Mouse (Mus musculus): ENCODE results near the gene C1galt1. TPM values are rescaled to one million over a fixed set of nuclear protein-coding genes. Genes with fewer than 3 reads are reported as not detected.

C1galt1 gene
- total RNA-seq (2021) = 30.3 and 30.7 TPM in 2 replicates
- long read RNA-seq, experiment 1, full-length matches to known transcripts = 5 of 12 reads
- long read RNA-seq, experiment 1, partial matches to known transcripts = 1 of 12 reads
- long read RNA-seq, experiment 1, other reads (novel, unspliced or antisense) = 6 of 12 reads
- long read RNA-seq, experiment 2, full-length matches to known transcripts = 7 of 9 reads
- long read RNA-seq, experiment 2, partial matches to known transcripts = 1 of 9 reads
- long read RNA-seq, experiment 2, other reads (novel, unspliced or antisense) = 1 of 9 reads

DNA sequence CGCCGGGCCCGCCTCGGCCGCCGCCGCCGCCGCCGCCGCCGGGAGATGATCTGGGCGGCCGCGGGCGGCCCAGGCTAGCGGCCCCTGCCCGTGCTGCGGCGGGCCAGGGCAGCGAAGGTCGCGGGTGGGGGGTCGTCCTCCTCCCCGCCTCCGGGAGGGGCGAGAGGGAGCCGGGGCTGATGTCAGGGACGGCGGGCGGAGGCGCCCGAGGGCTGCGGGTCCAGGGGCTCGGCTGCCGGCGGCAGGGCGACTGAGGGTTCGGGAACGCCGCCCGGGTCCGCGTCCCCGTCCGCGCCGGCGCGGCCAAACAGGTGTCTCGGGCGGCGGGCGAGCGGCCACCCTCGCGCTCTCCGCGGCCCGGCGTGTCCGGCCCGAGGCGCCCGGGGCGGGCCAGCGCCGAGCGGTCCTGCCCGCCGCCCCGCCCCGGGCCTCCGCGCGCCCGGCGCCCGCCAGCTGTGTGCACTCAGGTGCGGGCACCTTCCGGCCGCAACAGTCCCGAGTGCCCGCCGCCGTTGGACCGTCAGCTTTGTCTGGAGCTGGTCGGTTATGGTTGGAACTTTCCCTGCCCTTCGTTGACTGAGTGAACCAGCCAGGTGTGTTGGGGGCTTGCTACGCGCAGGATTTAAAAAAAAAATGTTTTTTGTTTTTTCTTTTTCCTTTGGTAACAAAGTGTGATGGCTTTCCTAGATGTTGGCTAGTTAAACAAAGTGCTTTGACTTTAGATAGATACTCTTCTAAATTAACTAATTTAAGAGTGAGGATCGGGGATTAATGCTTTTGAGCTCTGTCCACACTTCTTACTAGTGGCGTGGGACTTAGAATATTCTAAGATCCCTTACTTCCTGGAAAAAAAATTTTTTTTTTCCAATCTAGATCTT, at the start of gene C1galt1:
Gene C1galt1 (plus strand): TSS at position 41 of the 878 bp plus-strand sequence.
- peak; percentile 71 for DNase-seq

GRCm38 (mm10) chr6:7799969-7800368, 44.7 kb upstream of the C1galt1 start:
- DNase-seq = peak; percentile 51

DNA sequence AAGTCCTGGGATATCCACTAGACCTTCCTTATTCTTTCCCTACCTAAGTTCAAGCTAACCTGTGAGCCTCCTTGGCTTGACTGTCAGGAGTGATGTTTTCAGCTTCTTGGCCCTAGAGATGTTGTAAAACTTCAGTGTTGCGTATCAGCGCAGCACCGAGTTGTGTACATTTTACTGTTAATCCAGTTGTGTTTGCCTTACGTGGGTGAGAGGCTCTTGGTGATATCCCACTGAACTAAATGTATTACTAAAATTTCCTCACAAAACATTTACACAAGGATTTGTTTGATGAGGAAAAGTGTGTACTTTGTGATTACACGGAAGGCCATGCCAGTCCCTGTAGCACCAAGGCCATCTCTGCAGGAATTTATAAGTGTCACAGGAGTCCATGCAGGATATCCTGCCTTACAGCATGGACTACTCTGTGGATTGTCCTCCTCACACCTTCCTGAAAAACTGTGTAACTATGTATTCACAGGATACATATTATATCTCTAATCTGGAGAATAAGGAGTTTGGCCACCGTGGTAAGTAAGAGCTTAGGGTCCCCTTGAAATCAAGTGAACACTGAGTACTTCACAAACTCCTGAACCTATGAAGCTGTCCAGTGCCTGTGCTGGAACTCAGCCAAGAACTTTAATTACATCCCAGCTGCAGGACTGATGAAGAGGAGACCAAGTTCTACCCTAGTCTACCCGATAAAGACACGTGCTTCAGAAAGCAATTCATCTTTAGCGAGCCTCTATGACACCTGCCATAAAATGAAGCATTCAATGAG, 40.7 kb upstream of the C1galt1 start:
- DNase-seq = no peak

DNA sequence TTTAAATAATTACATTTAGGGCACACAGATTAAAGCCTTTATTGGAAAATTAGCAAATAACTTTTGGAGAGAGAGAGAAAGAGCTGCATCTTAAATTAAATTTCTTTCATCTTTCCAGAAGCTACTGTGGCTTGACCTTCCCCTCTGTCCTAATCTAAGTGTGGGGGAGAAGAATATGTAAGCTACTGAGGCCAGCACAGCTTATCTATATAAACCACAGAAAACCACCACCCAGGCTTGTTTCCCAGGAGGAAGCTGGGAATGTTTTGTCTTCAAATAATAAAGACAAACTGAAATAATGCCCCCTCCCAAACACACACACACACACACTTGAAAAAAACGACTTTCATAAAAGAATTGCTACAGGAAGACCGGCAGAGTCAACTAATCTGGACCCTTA, 30.5 kb upstream of the C1galt1 start:
- no peak for DNase-seq

DNA sequence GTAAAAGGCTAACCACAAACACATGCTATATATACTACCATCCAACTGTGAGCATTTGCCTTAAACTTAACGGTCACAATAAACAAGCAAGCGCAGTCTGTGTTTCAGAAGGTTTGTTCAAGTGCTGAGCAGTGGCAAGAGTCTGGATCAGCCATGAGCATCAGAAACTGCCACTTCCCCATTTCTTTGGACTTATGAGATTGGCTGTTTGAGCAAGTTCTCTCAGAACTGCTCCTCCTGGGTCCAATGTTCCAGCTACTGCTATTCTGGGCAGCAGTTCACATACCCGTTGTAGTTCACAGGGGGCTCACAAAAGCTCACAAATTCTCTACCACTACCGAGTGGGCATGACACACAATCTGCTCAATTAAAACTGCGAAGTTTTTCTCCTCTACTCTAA, 28.4 kb upstream of the C1galt1 start:
- no peak for DNase-seq

- no peak for DNase-seq
Measured at GRCm38 (mm10) chr6:7822688-7823087, 22.0 kb upstream of the C1galt1 start.

DNA sequence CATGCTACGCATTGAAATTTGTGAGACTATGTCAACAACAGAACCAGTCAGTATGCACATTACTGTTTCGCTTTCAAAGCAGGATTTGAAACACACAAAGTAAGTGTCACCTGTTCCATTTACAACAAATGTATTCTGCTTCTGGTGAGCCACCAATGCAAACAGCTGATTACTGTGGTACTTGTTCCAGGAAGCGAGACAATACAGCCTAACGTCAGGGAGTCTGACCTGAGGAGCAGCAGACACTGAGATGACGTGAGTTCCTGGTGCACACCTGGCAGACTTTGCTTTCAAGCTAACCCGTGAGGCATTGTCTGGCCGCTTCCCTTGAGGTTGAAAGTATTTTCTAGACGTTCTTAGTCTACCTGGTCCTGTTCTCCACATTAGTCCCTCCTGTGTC, 13.8 kb upstream of the C1galt1 start:
- no peak for DNase-seq

- DNase-seq = no peak
Measured at GRCm38 (mm10) chr6:7832564-7833175, 12.0 kb upstream of the C1galt1 start.

DNA sequence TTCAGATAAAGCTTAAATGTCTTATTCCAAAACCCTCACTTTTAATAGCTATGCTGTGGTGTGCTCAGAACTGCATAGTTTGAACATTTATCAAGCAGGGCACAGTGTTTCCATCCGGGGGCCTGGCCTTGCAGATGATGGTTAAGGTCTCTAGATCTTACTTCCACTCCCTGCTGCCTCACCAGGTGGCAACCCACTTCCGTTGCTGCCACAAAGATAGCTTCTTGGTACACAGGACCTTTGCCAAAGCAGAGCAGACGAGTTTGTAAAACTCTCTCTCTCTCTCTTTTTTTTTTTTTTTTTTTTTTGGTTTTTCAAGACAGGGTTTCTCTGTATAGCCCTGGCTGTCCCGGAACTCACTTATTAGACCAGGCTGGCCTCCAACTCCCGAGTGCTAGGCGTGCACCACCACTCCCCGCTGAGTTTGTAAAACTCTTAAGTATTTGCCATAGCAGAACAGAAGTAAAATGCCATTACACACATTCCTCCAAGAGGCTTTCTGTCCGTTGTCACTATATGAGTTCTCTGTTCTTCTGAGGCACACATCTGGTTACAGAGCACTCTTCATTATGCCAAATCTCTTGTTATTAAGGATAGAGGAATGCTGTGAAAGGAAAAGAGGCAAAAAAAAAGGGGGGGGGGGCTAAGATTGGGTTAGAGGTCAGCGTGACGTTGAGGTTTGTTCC, 773 bp upstream of the C1galt1 start:
- peak; percentile 12 for DNase-seq

DNA sequence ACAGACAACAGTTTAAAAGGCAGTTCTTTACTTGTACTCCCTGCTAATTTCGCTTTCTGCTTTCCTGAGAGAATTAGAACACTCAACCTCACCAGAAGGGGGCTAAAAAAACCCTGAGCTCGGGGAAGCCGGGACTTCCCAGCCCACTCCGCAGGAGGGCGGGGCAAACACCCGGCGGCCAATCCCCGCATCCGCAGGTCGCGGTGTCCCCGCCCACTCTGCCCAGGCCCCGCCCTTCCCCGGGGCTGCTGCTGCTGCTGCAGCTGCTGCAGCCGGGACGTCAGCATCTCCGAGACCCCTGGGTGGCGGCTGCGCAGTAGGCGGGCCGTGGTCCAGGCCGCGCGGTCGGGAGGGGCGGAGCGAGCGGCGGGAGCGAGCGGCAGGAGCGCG, 235 bp upstream of the C1galt1 start:
- peak; percentile 99 for DNase-seq

- peak; percentile 7 for DNase-seq
Measured at GRCm38 (mm10) chr6:7845680-7846017, 1.0 kb downstream of the C1galt1 start.

- peak; percentile 6 for DNase-seq
Measured at GRCm38 (mm10) chr6:7846726-7847439, 2.2 kb downstream of the C1galt1 start.

GRCm38 (mm10) chr6:7847890-7848508, 3.4 kb downstream of the C1galt1 start:
- DNase-seq = peak; percentile 62

GRCm38 (mm10) chr6:7848714-7849113, 4.1 kb downstream of the C1galt1 start:
- no peak for DNase-seq

DNA sequence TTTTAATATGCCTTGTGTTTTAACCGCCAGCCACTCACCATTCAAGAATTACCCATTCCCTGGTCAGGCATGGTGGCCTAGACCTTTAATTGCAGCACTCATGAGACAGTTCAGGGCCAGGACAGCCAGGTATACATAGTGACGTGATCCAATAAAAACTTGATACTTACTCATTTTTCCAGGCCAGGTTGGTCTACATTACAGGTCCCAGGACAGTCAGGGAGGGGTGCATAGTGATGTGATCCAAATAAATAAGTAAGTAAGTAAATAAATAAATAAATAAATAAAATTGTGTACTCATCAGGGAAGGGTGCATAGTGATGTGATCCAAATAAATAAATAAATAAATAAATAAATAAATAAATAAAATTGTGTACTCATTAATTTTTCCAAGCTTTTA, 6.4 kb downstream of the C1galt1 start:
- DNase-seq = no peak

DNA sequence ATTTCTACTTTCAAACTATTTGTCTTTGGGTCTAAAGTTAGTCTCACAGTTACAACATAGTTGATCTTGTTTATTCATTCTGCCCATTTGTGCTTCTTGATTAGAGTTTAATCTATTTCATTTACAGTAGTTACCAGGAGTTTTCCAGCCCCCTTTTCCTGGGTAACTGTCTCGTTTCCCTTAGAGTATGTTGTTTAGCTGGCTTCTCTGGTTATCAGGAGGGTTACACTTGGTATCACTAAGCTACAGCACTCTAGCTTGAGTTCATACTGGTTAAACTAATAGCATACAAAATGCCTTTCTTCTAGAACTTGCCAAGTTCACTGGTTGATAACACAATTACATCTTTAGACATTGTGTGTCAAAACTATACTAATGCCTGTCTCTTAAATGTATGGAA, 8.3 kb downstream of the C1galt1 start:
- no peak for DNase-seq

GRCm38 (mm10) chr6:7853461-7853860, 8.8 kb downstream of the C1galt1 start:
- DNase-seq = no peak

DNA sequence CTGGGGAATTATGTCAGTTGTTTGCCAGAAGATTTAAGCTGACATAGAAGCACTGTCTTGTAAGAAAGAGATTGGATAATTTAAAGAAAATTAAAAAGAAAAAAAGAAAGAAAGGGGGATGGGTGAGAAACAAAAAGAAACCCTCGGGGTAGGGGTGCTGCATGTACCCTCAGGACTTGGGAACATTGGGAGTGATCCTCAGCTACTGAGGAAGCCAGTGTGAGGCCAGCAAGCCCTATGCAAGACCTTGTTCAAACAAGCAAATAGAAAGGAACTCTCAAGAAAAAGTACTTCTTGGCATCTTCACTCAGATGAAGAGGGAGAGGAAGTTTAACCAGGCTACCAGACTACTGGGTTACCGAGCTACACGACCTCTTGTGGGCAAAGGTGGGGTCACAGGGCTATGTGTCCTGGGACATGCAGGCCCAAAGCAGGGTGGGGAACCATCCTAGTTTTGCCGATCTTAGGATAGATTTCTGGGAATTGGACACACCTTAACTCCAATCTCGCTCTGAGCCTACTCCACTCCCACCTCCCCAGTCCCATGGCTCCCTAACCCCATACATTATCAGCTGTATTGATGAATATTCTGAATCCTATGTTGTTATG, 12.1 kb downstream of the C1galt1 start:
- DNase-seq = peak; percentile 11

DNA sequence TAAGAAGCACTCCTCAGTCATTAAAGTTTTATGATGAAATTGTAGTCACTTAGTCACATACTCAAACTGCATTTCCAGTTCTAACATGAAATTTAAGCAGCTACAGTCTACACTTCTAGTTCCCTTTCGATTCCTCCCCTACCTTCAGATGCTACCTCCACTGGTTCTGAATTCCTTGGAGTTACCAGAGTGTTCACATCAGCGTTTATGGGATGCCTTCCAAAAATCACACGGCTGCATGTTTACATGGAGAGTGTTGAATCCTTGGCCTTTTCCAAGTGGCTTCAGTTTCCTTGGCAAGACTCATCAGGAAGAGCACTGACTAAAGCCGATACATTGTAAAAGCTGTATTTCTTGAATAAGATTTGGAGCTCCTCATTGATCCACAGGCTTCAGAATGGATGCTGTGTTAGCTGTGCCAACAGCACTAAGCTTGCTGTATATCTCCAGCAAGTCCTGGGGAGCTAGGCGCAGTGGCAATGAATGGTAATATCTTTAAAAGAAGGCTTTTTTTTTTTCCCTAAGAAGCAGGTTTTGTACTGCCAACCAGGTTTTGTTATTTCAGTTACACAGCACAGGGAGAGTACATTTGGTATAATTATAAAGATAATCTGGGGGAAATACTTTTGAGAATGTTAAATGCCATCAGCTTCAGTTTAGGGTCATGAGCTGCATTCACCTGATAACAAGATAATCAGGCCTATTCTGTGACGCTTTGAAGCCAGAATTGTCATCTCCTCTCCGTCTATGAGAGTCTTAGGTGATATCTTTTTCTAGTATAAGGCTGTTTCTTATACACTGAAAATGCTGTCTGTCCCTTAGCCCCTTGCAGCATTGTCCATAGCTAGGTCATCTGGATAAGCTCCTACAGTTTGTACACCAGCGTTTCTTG, 13.0 kb downstream of the C1galt1 start:
- peak; percentile 26 for DNase-seq
